Mouse (Mus musculus) thymus, postnatal 14 days (tissue): ENCODE measurements at regions not wholly inside any gene's neighbourhood (a gene's known extent, or its start where the extent isn't known, plus 50 kb on each side); places are given as distances from the start of the nearest gene placed in this dataset.

Experiments used
- DNase-seq: peaks from one replicate; pipeline ENCODE4 v3.0.0; 2021

DNA sequence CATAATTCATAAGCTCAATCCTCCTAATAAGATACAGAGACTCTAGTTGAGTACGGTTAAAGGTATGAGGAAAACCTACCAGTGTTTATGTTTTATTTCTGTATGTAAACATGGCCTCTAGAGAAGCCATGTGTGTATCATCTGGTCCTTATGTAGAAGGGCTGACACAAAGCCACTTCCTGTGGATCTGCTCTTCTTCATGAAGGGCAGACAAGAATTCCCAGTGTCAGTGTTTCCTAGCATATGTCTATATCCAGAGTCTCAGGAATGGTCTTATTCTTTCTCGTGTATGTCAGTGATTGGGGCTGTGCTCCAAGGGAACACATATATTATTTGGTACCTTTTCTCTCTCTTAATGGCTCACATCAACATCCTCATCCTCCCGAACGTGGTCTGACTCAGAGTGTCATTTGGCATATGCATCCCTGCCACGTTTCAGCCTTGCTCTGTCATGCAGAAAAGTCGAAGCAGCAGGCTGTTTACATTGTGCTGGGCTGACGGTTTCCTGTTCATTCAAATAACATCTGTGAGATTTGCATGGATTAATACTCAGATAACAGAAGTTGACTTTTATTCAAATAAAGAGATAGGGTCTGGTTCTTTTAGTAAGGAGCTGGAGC is 59.3 kb upstream of the Cwc22 start:
- DNase-seq: no peak

DNA sequence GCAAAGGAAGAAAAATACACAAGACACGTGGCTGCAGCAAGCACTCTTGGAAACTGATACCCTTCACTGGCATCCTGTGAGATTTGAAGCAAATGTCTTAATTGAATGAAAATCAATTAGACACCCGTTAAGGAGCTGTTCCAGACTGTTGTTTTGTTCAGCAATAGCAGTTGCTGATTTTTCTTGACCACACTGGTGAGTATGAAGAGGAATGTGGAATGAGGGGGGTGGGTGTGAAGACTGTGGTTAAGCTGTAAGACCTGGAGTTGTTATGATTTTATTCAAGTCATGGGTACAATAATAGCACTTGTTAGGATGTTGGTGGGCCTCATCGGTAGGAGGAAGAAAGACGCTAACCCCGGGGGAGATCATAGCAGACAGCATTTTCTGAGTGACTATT is 58.3 kb upstream of the Cwc22 start:
- no peak for DNase-seq
